Comparison of ENCODE assay signal across 8 mouse cellular contexts in genomic region chr2:84186126-84186701, GRCm38 (mm10).
DNase-seq lines count a peak whose midpoint lies in the region; ATAC-seq and TF ChIP-seq lines count a peak whose summit lies in the region.
"Had no signal": no experiment of that assay in that cellular context is flagged by ENCODE, and none has a peak within 500 bp of the region (broad histone marks: within the 10 kb centered on the region; RNA-seq: fewer than 3 reads in every experiment).

No protein-coding gene starts in this region.

- no peaks in the 10 kb centered on the region for H3K27me3 ChIP-seq in embryonic facial prominence, embryonic 13.5 days
- H3K27me3 ChIP-seq in heart, embryonic 12.5 days (replicated peaks), result no peaks in the 10 kb centered on the region
- no peaks in the 10 kb centered on the region for H3K27me3 ChIP-seq in kidney, embryonic 16.5 days (ENCODE audit: insufficient read depth, low read length)
- H3K27me3 ChIP-seq in stomach, postnatal 0 days (ENCODE audit: control insufficient read depth, insufficient read depth, low read length), result no peaks in the 10 kb centered on the region
- H3K27me3 ChIP-seq: megakaryocyte, embryonic 14.5 days had no signal

- no peaks in the 10 kb centered on the region for H3K36me3 ChIP-seq in embryonic facial prominence, embryonic 13.5 days
- no peaks in the 10 kb centered on the region for H3K36me3 ChIP-seq in heart, embryonic 12.5 days
- no peaks in the 10 kb centered on the region for H3K36me3 ChIP-seq in kidney, embryonic 16.5 days (ENCODE audit: insufficient read depth, low read length)
- no peaks in the 10 kb centered on the region for H3K36me3 ChIP-seq in stomach, postnatal 0 days (ENCODE audit: control insufficient read depth, insufficient read depth, low read length)

- H3K9ac ChIP-seq in embryonic facial prominence, embryonic 13.5 days, result no peak overlapping the region
- no peak overlapping the region for H3K9ac ChIP-seq in heart, embryonic 12.5 days
- no peak overlapping the region for H3K9ac ChIP-seq in kidney, embryonic 16.5 days (replicated peaks; ENCODE audit: low read length)
- H3K9ac ChIP-seq in stomach, postnatal 0 days (ENCODE audit: low read length), result no peak overlapping the region

- peaks cover 9% of the 10 kb centered on the region for H3K4me1 ChIP-seq in embryonic facial prominence, embryonic 13.5 days
- peaks cover 14% of the 10 kb centered on the region for H3K4me1 ChIP-seq in heart, embryonic 12.5 days (replicated peaks)
- H3K4me1 ChIP-seq in kidney, embryonic 16.5 days (ENCODE audit: insufficient read depth, low read length), result peaks cover 18% of the 10 kb centered on the region
- no peaks in the 10 kb centered on the region for H3K4me1 ChIP-seq in stomach, postnatal 0 days (replicated peaks; ENCODE audit: control insufficient read depth, insufficient read depth)

- no peak overlapping the region for H3K4me3 ChIP-seq in embryonic facial prominence, embryonic 13.5 days
- no peak overlapping the region for H3K4me3 ChIP-seq in heart, embryonic 12.5 days
- no peak overlapping the region for H3K4me3 ChIP-seq in kidney, embryonic 16.5 days (ENCODE audit: low read length)
- H3K4me3 ChIP-seq in stomach, postnatal 0 days (ENCODE audit: low read depth, low read length), result no peak overlapping the region
- H3K4me3 ChIP-seq: megakaryocyte, embryonic 14.5 days had no signal

- peak; percentile 48 for DNase-seq in adrenal gland, postnatal 14 days
- peak; percentile 70 for DNase-seq in lung, postnatal 14 days
- DNase-seq in stomach, postnatal 0 days (ENCODE audit: low spot score), result peak; percentile 31
- DNase-seq in MN1 (ENCODE audit: low spot score), result no peak

- no peaks in the 10 kb centered on the region for H3K9me3 ChIP-seq in embryonic facial prominence, embryonic 13.5 days
- H3K9me3 ChIP-seq in heart, embryonic 12.5 days (replicated peaks), result no peaks in the 10 kb centered on the region
- H3K9me3 ChIP-seq in kidney, embryonic 16.5 days (ENCODE audit: low read length), result no peaks in the 10 kb centered on the region
- H3K9me3 ChIP-seq in stomach, postnatal 0 days (ENCODE audit: control insufficient read depth, low read length), result no peaks in the 10 kb centered on the region
- H3K9me3 ChIP-seq: megakaryocyte, embryonic 14.5 days had no signal

- TF ChIP-seq EP300 in stomach, postnatal 0 days (optimal IDR thresholded peaks at IDR 0.05), result no peak

- H3K27ac ChIP-seq in embryonic facial prominence, embryonic 13.5 days, result 0 out of 2 replicates have a peak overlapping the region, but pooled peaks have one; percentile 44
- H3K27ac ChIP-seq in heart, embryonic 12.5 days (ENCODE audit: poor library complexity, severe bottlenecking), result peak overlapping the region; percentile 62; the same call in 1 of the 2 replicates
- H3K27ac ChIP-seq in kidney, embryonic 16.5 days (ENCODE audit: low read length), result no peak overlapping the region
- H3K27ac ChIP-seq in stomach, postnatal 0 days (replicated peaks), result no peak overlapping the region

- peak; percentile 69 for TF ChIP-seq CTCF in stomach, postnatal 0 days (IDR thresholded peaks at IDR 0.05; ENCODE audit: low read depth)

- WGBS in embryonic facial prominence, embryonic 13.5 days, result 29% methylated on average over 9 of the region's 9 CpGs
- WGBS in heart, embryonic 12.5 days, result 41% methylated on average over 9 of the region's 9 CpGs
- 46% methylated on average over 9 of the region's 9 CpGs for WGBS in kidney, embryonic 16.5 days
- 41% methylated on average over 9 of the region's 9 CpGs for WGBS in stomach, postnatal 0 days

- ATAC-seq in embryonic facial prominence, embryonic 13.5 days (ENCODE audit: insufficient number of reproducible peaks, insufficient read depth, low FRiP score, low TSS enrichment, low read depth), result 0 out of 2 replicates have a peak, but pooled peaks have one; percentile 37
- peak; percentile 88 for ATAC-seq in heart, embryonic 12.5 days (ENCODE audit: insufficient number of reproducible peaks, low FRiP score)
- peak; percentile 85 for ATAC-seq in kidney, embryonic 16.5 days (ENCODE audit: low FRiP score, low TSS enrichment)
- ATAC-seq in stomach, postnatal 0 days (ENCODE audit: low FRiP score, low TSS enrichment), result peak; percentile 51; the same call in 1 of the 2 replicates

- H3K4me2 ChIP-seq in embryonic facial prominence, embryonic 13.5 days, result peak overlapping the region; percentile 39
- H3K4me2 ChIP-seq in heart, embryonic 12.5 days, result no peak overlapping the region
- no peak overlapping the region for H3K4me2 ChIP-seq in kidney, embryonic 16.5 days (replicated peaks; ENCODE audit: low read depth, low read length)
- H3K4me2 ChIP-seq in stomach, postnatal 0 days (replicated peaks; ENCODE audit: low read depth), result no peak overlapping the region

Comparison
In these comparisons a context has a peak if more than half of its experiments do, and no peak if none do; other contexts are left out.
1. ATAC-seq: peak in every context shown above with its lines; median percentile 88 in heart, embryonic 12.5 days; 85 in kidney, embryonic 16.5 days; 51 in stomach, postnatal 0 days; 37 in embryonic facial prominence, embryonic 13.5 days.
2. H3K27ac ChIP-seq: peak in embryonic facial prominence, embryonic 13.5 days (single experiment) and heart, embryonic 12.5 days (single experiment); none in kidney, embryonic 16.5 days (single experiment) and stomach, postnatal 0 days (single experiment).